Mouse (Mus musculus) ZHBTc4 (cell line): ENCODE results near the gene Pim2.
"Not testable (repeated sequence)": the region's sequence is repeated elsewhere in the genome, so short reads cannot be mapped to it uniquely, and the experiment has no call there.

Experiments used
- DNase-seq: peaks from one replicate; pipeline ENCODE4 v3.0.0-alpha.2; 2011; ENCODE audit warnings: low read depth, low spot score

The Pim2 gene

DNA sequence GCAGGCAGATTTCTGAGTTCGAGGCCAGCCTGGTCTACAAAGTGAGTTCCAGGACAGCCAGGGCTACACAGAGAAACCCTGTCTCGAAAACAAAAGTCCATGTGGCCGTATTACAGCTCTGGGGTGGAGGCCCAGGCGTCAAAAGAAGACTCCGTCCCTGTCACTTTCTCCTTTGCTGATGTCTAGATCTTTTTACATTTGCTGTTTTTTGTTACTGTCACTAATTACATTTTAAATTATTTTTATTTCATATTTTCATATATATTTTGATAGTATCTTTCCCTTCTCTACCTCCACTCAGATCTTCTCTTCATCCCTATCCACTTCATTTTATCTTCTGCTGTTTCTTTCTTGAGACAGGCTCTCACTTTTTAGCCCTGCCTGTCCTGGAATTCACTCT, 29.7 kb downstream of the Pim2 start, which contains the start of gene Gm10491:
TSS of gene Gm10491 (minus strand) at position 101 of the 400 bp plus-strand sequence.
- DNase-seq: no peak

DNA sequence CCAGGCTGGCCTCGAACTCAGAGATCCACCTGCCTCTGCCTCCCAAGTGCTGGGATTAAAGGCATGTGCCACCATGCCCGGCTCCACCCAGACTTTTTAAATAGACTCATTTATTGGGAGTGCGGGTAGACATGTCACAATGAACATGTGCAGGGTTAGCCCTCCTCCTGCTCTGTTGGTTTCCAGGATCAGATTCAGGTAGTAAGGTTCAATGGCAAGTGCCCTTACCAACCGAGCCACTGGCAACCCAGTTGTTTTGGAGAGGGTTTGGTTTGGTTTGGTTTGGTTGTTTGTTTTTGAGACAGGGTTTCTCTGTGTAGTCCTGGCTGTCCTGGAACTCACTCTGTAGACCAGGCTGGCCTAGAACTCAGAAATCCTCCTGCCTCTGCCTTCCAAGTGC, 31.2 kb downstream of the Pim2 start, which contains the start of gene Gm10490:
TSS of gene Gm10490 (plus strand) at position 301 of the 400 bp plus-strand sequence.
- DNase-seq: not testable (repeated sequence)

DNA sequence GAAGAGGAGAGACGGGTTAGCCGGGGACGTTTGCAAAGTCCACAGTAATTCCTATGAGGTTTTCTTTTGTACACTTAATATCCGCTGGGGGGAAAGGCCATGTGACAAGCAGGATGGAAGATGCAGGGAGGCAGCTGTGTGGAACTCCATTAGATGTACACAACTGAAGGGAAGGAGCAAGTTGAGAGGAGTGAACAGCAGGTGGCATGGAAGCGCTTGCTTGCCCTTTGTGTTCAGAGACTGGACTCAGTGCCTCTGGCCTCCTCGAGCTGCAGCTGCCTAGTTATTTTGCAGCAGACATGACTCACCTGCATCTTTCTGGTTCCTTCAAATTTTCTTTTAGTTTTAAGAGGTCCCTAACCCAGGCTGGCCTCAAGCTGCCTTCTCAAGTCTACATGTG, 32.4 kb downstream of the Pim2 start:
- DNase-seq: peak; percentile 16

DNA sequence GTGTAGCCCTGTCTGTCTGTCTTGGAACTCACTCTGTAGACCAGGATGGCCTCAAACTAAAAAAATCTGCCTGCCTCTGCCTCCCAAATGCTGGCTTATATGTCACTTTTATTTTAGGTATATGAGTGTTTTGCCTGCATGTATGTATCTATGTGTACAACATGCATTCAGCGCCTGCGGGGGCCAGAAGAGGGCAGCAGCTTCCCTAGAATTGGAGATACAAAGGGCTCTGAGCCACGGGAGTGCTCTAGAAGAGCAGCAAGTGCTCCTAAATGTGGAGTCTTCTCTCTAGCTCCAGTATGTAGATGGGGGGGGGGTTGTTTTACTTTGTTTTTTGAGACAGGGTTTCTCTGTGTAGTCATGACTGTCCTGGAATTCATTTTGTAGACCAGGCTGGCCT, 37.6 kb downstream of the Pim2 start:
- DNase-seq: peak; percentile 26

DNA sequence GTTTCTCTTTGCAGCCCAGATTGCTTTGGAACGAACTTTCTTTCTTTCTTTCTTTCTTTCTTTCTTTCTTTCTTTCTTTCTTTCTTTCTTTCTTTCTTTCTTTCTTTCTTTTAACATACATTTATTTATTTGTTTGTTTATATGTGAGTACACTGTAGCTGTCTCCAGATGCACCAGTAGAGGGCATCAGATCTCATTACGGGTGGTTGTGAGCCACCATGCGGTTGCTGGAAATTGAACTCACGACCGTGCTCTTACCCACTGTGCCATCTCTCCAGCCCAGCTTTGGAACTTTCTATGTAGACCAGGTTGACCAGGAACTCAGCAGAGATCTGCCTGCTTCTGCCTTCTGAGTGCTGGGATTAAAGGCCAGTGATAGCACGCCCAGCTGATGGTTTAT, 39.9 kb downstream of the Pim2 start:
- peak; percentile 43 for DNase-seq

DNA sequence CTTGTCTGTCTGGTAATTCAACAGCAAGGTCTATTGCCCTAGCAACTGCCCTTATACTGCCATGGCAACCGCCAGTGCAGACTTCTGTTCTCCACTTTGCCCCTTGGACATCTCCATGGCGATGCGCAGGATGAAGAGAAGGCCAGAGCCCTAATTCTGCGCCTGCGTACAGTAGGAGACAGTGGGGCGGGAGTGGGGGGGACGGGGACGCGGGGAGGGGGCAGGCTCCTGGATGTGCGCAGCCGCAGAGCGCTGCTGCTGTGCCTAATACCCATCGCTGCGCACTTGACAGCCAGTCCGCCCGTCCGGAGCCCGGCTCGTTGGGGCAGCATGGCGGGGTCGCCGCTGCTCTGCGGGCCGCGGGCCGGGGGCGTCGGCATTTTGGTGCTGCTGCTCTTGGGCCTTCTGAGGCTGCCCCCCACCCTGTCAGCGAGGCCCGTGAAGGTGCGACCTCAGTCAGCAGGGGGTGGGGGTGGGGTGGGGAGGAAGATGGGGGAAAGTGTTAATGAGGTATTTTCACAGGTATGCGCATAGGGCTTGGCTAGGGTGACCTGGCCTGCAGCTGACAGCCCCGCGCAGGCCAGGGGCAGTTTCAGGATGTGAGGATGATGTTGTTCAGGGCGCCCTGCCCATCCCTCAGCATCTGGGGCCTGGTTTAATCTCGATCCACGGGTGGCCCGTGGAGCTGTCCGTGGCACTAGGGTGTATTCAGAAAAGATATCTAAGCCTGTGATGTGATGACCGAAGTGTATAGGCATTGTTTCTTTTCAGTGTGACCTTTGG, 41.7 kb downstream of the Pim2 start, which contains the start of gene Pcsk1n:
TSS of gene Pcsk1n (plus strand) at position 222 of the 783 bp plus-strand sequence.
- peak; percentile 65 for DNase-seq

DNA sequence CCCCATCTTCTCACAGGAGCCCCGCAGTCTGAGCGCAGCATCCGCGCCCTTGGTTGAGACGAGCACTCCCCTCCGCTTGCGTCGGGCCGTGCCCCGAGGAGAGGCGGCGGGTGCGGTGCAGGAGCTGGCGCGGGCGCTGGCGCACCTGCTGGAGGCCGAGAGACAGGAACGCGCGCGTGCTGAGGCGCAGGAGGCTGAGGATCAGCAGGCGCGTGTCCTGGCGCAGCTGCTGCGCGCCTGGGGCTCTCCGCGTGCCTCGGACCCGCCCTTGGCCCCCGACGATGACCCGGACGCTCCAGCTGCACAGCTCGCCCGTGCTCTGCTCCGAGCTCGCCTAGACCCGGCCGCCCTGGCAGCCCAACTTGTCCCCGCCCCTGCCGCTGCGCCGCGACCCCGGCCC, 44.0 kb downstream of the Pim2 start:
- peak; percentile 62 for DNase-seq

DNA sequence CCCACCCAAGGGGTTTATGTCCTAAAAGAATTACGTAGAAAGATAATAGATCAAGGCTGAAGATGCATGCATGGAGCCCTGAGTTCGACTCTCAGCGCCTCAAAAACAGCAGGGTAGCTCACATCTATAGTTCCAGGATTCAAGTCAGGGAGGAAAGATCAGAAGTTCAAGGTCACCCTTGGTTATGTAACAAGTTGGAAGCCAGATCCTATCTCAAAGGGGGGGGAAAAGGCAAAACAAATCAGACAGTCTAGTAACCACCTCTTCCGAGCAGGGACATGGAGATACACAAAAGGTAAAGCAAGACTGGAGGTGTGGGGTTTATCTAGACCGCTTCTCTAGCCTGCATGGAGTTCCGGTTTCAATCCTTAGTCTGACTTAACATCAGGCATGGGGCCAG, 48.2 kb downstream of the Pim2 start:
- peak; percentile 62 for DNase-seq

DNA sequence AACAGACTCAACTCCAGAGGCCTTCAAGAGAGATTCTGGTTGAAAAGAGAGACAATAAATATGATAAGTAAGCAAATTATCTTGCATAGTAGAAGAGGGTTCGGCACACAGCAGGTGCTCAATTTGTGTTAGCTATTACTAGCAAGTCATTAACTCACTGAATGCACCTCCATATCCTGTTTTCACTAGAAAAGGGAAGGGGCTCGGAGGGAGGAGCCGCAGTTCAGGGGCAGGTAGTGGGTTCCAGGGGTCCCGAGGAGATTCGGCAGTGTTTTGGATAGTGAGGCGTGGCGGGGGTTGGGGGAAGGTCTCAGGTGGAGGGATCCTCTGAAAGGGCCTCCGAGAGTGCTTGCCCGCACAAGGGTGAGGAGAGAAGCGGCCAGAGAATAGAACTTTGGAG, 49.1 kb downstream of the Pim2 start:
- DNase-seq: peak; percentile 74

DNA sequence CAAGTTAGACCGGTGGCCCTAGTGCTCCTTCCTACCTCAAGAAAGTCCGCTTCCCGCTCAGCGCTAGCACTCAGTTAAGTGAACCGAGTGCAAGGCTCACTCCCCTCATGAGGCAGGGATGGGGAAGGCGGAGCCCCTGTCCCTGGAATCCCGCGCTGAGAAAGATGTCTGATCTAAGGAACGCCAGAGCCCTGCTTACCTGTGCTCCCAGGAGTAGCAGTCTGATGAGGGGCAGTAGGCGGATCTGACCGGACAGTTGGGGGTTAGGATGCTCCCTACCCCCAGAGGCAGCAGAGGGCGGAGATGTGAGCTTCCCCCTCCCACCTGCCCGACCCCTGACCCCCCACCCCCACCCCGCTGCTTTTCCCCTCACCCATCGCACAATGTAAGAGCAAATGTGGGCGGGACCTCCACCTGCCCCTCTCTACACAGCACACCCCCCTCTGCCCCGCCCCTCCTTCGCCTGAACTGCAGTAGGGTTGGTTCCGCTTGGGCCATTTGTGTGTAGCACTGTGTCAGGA, 50.3 kb downstream of the Pim2 start, which contains the start of gene Eras:
TSS of gene Eras (minus strand) at position 338 of the 521 bp plus-strand sequence.
- DNase-seq: peak; percentile 72
